Mouse (Mus musculus) lung, postnatal 0 days (tissue): ENCODE measurements at regions not wholly inside any gene's neighbourhood (a gene's known extent, or its start where the extent isn't known, plus 50 kb on each side); places are given as distances from the start of the nearest gene placed in this dataset.

ENCODE experiments used
- ATAC-seq: fragments of 200-750 bp; cut with Nextera tagmentation; 2 replicates; pipeline ENCODE4 v1.8.0; 2017; ENCODE audit warnings: moderate library complexity
- DNase-seq: peaks from one replicate; pipeline ENCODE4 v3.0.0-alpha.2; 2016; ENCODE audit warnings: low spot score
- H3K27ac ChIP-seq: fragments of 300-500 bp; sonication (generic); 2 replicates; pipeline ENCODE4 v1.5.1; 2014; ENCODE audit warnings: antibody characterized with exemption, mild to moderate bottlenecking, low read length, mixed read lengths
- H3K27me3 ChIP-seq: fragments of 300-500 bp; sonication (generic); replicated peaks from 2 replicates; pipeline ENCODE4 v1.6.1; 2014; ENCODE audit warnings: low read length, mixed read lengths; ENCODE audit not compliant: insufficient read depth
- H3K36me3 ChIP-seq: fragments of 300-500 bp; sonication (generic); 2 replicates; pipeline ENCODE4 v1.6.1; 2014; ENCODE audit warnings: low read length, mixed read lengths; ENCODE audit not compliant: insufficient read depth
- H3K4me1 ChIP-seq: fragments of 300-500 bp; sonication (generic); 2 replicates; pipeline ENCODE4 v1.6.1; 2014; ENCODE audit warnings: antibody characterized with exemption, low read depth, low read length, mixed read lengths; ENCODE audit not compliant: insufficient read depth
- H3K4me2 ChIP-seq: fragments of 300-500 bp; sonication (generic); replicated peaks from 2 replicates; pipeline ENCODE4 v1.6.1; 2014; ENCODE audit warnings: low read depth, mild to moderate bottlenecking, low read length, moderate library complexity, mixed read lengths
- H3K4me3 ChIP-seq: fragments of 300-500 bp; sonication (generic); 2 replicates; pipeline ENCODE4 v1.5.1; 2014; ENCODE audit warnings: low read depth, low read length
- H3K9ac ChIP-seq: fragments of 300-500 bp; sonication (generic); replicated peaks from 2 replicates; pipeline ENCODE4 v1.6.1; 2014; ENCODE audit warnings: low read depth, mild to moderate bottlenecking
- H3K9me3 ChIP-seq: fragments of 300-500 bp; sonication (generic); 2 replicates; pipeline ENCODE4 v1.6.1; 2016; ENCODE audit warnings: low read length, mixed read lengths
- CTCF ChIP-seq: IDR thresholded peaks from 2 replicates; pipeline ENCODE4 v1.5.1; 2016; ENCODE audit warnings: antibody characterized with exemption, mild to moderate bottlenecking
- EP300 ChIP-seq: IDR thresholded peaks from 2 replicates; pipeline ENCODE4 v1.6.1; 2016; ENCODE audit warnings: antibody characterized with exemption, mild to moderate bottlenecking, control low read depth
- WGBS: fragments of 180-500 bp; shearing (Covaris S2); extraction: QIAGEN DNeasy Blood & Tissue Kit; methylation state at CpG from one replicate; pipeline ENCODE4 v1.1.7; 2014; 5-methylcytosine and 5-hydroxymethylcytosine counted together

DNA sequence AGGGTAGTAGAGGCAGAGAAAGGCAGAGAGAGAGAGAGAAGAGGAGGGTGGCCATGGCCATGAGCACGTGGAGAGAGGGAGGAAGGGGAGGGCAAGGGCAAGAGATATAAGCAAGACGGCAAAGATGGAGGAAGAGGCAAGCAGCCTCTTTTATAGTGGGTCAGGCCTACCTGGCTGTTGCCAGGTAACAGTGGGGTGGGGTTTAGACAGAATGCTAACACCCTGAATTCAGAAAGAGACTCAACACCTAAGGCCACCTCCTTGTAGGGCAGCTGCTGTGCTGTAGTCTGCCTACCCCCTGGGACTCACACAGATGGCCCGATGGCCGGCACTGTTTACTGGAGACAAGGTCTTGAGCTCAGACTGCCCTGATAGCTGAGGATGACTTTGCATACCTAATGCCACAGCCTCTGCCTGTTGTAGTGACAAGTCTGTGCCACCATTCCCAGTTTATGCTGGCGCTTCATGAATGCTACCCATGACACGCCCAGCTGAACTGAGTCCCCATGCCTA is 110.3 kb downstream of the Rpap3 start:
- Histone ChIP-seq H3K4me2 (no peak overlapping the region), H3K4me3 (no peak overlapping the region), H3K27me3 (no peaks in the 10 kb centered on the region), H3K4me1 (no peaks in the 10 kb centered on the region), H3K36me3 (no peaks in the 10 kb centered on the region), H3K9ac (no peak overlapping the region), H3K9me3 (no peaks in the 10 kb centered on the region), H3K27ac (no peak overlapping the region)
- DNase-seq (no peak), ATAC-seq (no peak)
- no peak for TF ChIP-seq EP300
- TF ChIP-seq CTCF = no peak
- WGBS = 75% methylated on average over 6 of the region's 6 CpGs

DNA sequence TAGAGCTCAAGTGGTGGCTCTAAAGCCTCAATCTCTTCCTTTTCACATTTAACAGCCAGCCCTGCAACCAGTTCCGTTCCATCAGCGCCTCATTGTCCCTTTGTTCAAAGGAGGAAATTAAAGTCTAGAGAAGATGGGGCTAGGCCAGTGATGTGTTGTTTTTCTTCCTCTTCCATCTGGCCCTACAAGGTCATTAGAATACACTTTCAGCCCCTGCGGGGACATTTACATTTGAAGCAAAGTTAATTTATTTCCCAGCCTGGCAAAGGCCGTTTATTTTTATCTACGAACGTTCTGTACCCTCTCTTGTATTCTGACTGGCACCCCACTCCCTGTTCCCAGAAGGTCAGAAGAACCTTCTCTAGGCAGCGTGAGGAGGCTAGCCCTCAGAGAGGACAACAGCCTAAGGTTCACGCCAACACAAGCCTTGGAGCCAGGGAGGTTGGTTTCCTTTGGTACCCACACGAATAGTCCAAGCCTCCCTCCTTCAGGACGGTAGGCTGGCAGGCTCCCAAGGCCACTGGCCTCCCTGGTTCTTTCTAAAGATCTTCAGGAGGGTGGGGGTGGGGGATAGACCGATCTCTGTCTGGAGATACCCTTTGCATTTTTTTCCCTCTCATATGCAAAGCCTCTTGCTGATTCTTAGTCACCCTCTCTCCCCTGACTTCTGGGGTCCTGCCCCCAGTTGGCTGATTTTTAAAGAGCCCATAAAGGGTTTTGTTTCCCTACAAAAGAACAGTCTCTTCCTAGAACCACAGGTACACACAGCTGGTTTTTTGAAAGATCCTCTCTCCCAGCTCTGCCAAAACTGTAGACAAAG is 111.6 kb downstream of the Rpap3 start:
- H3K9me3 ChIP-seq = no peaks in the 10 kb centered on the region
- DNase-seq (peak; percentile 53), ATAC-seq (peak; percentile 68)
- H3K36me3 ChIP-seq = no peaks in the 10 kb centered on the region
- no peaks in the 10 kb centered on the region for H3K4me1 ChIP-seq
- 41% methylated on average over 11 of the region's 11 CpGs for WGBS
- no peak overlapping the region for H3K9ac ChIP-seq
- TF ChIP-seq EP300 (peak; percentile 93), CTCF (no peak)
- peak overlapping the region; percentile 15; the same call in 1 of the 2 replicates for H3K27ac ChIP-seq
- H3K4me3 ChIP-seq = no peak overlapping the region
- H3K4me2 ChIP-seq = no peak overlapping the region
- H3K27me3 ChIP-seq = no peaks in the 10 kb centered on the region

- WGBS = 90% methylated on average over 11 of the region's 11 CpGs
- H3K36me3 ChIP-seq = no peaks in the 10 kb centered on the region
- ATAC-seq (no peak), DNase-seq (no peak)
- H3K4me2 ChIP-seq = no peak overlapping the region
- no peaks in the 10 kb centered on the region for H3K9me3 ChIP-seq
- no peaks in the 10 kb centered on the region for H3K4me1 ChIP-seq
- no peak overlapping the region for H3K27ac ChIP-seq
- H3K27me3 ChIP-seq = no peaks in the 10 kb centered on the region
- no peak overlapping the region for H3K9ac ChIP-seq
- TF ChIP-seq CTCF (no peak), EP300 (no peak)
- H3K4me3 ChIP-seq = no peak overlapping the region
Observed at GRCm38 (mm10) chr15:97592786-97593185, 112.8 kb downstream of the Rpap3 start.

- DNase-seq = no peak
- ATAC-seq = no peak
Observed at GRCm38 (mm10) chr15:97591406-97591805, 114.2 kb downstream of the Rpap3 start.

DNA sequence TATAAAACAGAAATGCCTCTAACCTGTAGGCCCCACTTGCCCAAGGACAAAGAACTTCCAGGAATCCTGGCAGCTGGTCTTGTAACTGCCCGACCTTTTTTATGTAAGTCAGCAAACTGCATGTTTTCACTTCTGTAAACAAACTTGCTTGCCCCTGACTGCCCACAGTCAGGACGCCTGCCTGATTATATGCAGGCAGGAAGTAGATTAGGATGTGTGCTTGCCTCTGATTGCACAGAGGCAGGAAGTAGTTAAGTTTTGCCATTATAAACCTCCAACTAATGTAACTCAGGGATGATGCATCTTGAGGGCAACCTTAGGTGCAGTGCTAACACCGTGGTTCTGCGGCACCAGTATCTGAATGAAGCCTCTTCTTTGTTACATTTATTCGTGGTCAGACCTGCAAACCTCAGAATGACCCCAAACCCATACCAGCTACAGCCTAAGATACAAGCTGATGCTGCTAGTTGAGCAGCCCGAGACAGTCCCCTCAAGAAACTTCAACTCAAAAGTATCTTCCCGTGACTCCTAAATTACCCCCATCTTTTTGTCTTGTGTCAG is 114.8 kb downstream of the Rpap3 start:
- ATAC-seq = peak; percentile 83
- no peaks in the 10 kb centered on the region for H3K9me3 ChIP-seq
- H3K27me3 ChIP-seq = no peaks in the 10 kb centered on the region
- H3K36me3 ChIP-seq = no peaks in the 10 kb centered on the region
- H3K4me3 ChIP-seq = no peak overlapping the region
- no peak for TF ChIP-seq CTCF
- peak; percentile 99 for TF ChIP-seq EP300
- no peaks in the 10 kb centered on the region for H3K4me1 ChIP-seq
- no peak overlapping the region for H3K27ac ChIP-seq
- H3K9ac ChIP-seq = no peak overlapping the region
- peak; percentile 65 for DNase-seq
- H3K4me2 ChIP-seq = no peak overlapping the region
- 40% methylated on average over 7 of the region's 7 CpGs for WGBS

More at GRCm38 (mm10) chr15:97591406-97591805, 114.2 kb downstream of the Rpap3 start:
- Histone ChIP-seq H3K4me3 (no peak overlapping the region), H3K4me1 (no peaks in the 10 kb centered on the region), H3K27me3 (no peaks in the 10 kb centered on the region), H3K9ac (no peak overlapping the region), H3K36me3 (no peaks in the 10 kb centered on the region), H3K4me2 (no peak overlapping the region), H3K9me3 (no peaks in the 10 kb centered on the region), H3K27ac (no peak overlapping the region)
- whole genome bisulfite sequencing = 44% methylated on average over 4 of the region's 4 CpGs
- TF ChIP-seq CTCF (no peak), EP300 (no peak)

- no peaks in the 10 kb centered on the region for H3K27me3 ChIP-seq
- ATAC-seq = no peak
- no peak overlapping the region for H3K4me3 ChIP-seq
- H3K4me2 ChIP-seq = no peak overlapping the region
- no peaks in the 10 kb centered on the region for H3K4me1 ChIP-seq
- H3K27ac ChIP-seq = no peak overlapping the region
- H3K9me3 ChIP-seq = no peaks in the 10 kb centered on the region
- 76% methylated on average over 5 of the region's 5 CpGs for WGBS
- H3K9ac ChIP-seq = no peak overlapping the region
- TF ChIP-seq CTCF (no peak), EP300 (no peak)
- DNase-seq = no peak
- H3K36me3 ChIP-seq = no peaks in the 10 kb centered on the region
Observed at GRCm38 (mm10) chr15:97587571-97588205, 117.9 kb downstream of the Rpap3 start.
